Mouse (Mus musculus) liver (tissue): ENCODE measurements at regions not wholly inside any gene's neighbourhood (a gene's known extent, or its start where the extent isn't known, plus 50 kb on each side); places are given as distances from the start of the nearest gene placed in this dataset.
"Not testable (repeated sequence)": the region's sequence is repeated elsewhere in the genome, so short reads cannot be mapped to it uniquely, and the experiment has no call there.

Source experiments
- DNase-seq: peaks from one replicate; pipeline ENCODE4 v3.0.0-alpha.2; 2020; ENCODE audit warnings: mixed read lengths

DNA sequence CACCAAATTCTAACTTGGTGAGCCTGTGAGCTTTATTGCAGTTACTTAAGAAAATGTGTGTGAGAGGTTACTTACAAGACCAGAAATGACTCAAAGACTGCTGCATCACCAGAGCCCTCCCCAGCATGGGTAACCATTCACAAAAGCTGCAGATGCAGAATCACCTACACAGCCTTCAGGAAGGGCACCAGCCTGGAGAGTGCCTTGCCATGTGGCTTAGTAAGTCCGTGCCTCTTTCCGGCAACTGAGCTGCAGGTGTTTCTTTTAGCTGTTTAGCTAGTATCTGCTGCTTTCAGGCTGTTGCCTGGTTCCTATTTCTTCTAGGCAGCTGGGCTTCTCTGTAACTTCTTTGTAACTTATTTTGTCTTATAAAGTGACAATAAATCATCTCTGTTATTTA is 213.2 kb upstream of the Stxbp6 start:
- DNase-seq = no peak

DNA sequence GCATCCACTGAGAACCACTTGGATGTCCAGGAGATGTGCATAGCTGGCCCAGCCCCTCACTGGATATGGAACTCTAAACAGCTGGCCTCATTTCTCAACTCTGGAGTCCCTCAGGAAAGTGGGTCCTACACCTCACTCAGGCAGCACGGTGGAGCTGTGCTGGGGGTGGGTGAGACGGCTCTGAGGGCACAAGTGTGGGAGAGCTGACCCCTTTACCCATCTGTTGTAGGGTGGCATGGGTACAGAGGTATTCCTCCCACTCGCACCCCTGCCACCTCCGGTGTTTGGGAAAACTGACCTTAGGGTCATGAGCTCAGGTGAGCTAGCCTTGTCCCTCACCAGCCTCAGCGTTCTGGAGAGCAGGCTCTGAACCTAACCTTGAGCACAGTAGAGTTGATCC is 181.8 kb upstream of the Stxbp6 start:
- no peak for DNase-seq

DNA sequence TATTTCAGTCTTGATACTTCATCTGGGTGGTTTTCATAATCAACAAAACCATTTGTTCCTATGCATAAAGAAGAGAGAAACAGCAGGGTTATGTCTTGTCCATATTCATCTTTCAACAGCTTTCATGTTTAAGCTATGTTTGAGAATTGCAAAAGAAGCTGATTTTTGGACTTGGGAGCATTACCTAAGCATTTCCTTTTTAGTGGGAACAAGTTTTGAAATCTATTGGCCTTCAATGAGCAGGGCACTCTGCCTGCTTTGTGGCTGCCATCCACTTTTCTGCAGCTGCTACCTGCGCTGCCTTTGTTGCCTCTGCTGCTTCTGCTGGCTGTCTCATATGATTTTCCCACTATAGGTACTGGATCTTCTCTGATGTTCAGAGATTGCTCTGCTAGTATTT is 136.6 kb upstream of the Stxbp6 start:
- DNase-seq = no peak

DNA sequence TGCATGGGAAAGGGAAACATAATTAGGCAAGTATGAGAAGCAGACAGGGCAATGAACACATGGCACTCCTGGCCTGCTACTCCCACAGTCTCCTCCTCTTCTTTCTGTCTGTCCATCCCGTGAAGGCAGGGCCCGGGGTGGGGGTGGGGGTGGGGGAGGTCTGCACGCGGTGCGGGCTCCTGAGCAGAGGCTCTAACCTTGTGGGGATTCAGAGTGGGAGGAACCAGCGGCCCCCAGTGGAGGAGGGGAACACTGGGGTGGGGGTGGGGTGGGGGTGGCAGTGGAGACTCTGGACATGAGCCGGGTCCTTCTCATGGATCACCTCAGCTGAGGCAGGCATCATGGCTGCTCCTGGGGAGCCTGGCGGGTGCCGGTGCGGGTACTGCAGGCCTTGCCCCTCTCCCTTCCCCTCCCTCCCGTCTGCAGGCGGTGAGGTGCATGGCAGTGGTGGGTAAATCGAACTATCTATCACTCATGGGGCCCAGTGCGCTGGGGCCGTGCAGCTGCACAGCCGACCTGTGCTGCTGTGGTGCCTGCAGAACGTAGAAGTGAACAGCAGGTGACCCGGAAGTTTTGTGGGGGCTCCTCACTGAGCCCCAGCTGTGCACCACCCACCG is 120.9 kb upstream of the Stxbp6 start:
- DNase-seq = no peak

DNA sequence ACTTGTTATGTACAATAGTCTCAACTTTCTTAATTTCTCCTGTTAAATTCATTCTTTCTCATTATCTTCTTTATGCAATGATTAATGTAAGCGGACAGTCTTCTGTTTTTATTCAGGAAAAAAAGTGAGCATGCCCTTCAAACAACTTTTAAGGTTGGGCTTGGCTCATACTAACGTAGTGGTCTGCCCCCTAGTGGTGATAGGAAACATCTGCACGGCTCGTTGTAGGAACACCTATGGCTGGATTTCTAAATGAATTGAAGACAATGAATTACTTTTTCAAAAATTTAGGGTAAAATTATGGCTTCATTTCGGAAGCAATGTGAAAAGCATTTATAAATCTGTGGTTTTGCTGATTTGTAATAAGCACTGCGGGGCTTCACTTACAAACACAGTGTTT is 112.6 kb upstream of the Stxbp6 start:
- no peak for DNase-seq

DNA sequence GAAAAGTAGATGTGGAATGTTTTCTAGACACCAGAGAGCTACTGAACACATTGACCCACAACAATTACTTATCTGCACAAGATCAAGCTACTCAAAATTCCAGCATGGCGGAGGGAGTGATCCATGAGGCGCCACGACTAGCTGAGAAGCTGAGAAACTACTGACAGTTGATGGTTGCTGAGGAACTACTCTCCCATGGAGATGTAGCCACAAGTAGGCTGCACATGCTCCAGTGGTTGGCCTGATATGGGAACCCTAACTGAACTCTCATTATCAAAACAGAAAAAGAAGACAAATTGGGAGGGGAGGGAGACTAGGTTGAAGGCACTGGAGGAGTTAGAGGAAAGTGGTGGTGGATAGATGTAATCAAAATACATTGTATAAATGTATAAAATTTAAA is 110.0 kb upstream of the Stxbp6 start:
- no peak for DNase-seq

DNA sequence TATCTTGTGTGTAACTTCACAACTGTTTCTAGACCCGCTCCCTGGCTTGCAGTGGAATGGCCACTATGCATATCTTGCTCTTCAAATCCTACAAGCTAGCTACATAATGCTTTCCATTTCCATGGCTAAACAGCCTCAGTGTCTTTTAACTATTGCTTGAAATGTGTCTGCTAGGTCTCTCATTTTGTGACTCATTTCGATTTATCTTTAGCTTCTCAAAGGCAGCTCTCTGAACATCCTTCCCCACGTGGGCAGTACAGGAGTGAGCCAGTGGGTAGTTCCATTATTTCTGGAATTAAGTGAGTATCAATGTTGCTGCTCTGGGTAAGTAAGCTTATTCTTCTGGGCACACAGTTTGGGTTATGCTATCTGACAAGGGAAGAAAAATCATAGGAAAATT is 102.9 kb upstream of the Stxbp6 start:
- no peak for DNase-seq

DNA sequence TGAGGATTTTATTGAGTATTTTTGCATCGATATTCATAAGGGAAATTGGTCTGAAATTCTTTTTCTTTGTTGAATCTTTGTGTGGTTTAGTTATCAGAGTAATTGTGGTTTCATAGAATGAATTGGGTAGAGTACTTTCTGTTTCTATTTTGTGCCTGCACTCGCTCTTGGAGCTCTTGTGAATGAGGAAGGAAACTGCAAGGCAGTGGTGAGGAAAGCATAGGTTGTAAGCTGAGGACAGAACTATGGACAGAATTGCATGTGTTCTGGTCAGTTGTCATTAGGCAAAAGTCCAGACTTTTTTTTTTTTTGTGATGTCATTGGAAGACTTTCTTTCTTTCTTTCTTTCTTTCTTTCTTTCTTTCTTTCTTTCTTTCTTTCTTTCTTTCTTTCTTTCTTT is 100.8 kb upstream of the Stxbp6 start:
- not testable (repeated sequence) for DNase-seq

DNA sequence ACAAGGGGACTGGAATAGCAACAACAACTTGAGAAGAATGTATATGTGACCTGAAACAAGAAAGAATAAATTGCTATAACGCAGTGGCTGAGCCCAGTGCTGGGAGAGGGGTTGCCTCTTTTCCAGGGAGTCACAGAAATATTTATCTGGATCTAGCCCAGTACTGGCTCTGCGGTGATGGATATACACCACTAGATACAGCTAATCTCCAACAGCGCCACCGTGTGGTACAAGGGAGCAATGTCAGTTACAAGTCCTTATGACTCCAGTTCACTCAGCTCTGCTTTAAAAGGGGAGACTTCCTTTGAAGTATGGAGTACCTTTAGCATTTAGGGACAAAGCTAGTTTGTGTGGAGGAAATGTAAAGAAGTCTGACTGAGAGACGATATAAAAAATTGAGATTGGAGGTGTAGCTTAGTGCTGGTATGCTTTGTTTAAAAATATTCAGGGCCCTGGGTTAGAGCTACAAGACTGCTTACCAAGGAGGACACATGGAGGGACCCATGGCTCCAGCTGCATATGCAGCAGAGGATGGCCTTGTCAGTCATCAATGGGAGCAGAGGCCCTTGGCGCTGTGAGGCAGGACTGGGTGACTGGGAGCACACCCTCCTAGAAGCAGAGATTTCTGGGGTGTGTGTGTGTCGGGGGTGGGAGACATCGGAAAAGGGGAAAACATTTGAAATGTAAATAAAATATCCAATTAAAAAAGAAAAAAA is 97.6 kb upstream of the Stxbp6 start:
- peak; percentile 69 for DNase-seq

DNA sequence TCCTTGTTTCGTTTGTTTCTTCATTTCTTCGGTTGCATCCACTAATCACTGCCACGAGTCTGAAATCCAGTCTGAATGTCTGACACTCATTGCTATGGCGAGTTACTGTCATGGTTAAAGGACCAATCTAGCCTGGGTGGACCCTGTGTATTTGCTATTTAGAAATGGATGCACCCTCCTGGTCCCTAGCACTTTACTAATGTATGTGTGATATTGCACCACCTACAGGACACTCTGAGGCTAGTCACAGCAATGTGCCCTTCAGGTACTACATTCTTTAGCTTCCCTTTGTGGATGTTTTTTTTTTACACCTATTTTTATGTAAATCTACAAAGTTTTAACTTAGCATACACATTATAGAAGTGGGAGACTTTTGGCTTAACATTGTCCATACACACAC is 87.5 kb upstream of the Stxbp6 start:
- DNase-seq = no peak

DNA sequence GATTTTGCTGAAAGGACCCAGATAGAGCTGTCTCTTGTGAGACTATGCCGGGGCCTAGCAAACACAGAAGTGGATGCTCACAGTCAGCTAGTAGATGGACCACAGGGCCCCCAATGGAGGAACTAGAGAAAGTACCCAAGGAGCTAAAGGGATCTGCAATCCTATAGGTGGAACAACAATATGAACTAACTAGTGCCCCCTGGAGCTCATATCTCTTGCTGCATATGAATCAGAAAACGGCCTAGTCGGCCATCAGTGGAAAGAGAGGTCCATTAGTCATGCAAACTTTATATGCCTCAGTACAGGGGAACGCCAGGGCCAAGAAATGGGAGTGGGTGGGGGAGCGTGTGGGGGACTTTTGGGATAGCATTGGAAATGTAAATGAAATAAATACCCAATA is 87.1 kb upstream of the Stxbp6 start:
- not testable (repeated sequence) for DNase-seq

DNA sequence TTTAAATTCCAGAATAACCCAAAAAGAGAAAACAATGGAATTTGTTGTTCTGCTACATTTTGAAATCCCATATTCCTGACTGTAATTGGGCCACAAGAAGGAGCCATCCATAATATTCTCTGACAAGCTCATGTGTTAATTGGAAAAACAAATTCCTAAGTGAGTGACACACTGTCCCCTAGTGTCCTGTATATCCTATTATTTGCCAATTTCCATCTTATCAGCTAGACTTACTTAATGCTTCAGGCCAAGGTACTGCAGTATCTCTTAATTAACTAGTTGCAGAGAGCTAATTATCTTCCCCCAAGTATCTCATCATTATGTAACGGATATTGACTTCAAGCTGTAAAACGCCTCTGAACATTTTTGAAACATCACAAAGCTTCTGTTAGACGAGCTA is 84.5 kb upstream of the Stxbp6 start:
- DNase-seq = no peak

DNA sequence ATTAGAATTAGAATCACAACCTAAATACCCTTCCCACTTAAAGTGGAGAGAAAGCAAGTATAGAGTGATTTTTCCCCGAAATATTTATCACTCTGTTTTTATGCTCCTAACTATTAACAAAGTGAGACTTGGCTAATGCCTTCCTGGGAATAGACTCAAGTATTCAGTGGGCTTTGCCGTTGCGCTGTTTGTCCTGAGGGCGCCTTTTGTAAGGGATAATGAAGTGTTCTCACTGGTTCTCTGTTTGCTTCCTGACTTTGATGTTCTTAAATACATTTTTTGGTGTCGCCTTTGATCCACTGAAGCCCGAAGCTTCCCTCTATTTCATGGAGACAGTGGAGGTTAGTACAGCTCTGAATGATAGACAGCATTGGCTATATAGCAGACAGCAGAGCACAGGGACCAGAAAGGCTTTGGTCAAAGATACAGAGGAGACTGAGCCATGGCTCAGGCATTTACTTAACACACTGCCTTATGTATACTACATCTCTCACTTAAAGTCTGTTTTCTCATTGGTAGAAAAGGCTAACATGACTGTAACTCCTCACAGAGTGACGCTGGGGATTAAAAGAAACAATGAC is 63.0 kb upstream of the Stxbp6 start:
- DNase-seq = no peak

DNA sequence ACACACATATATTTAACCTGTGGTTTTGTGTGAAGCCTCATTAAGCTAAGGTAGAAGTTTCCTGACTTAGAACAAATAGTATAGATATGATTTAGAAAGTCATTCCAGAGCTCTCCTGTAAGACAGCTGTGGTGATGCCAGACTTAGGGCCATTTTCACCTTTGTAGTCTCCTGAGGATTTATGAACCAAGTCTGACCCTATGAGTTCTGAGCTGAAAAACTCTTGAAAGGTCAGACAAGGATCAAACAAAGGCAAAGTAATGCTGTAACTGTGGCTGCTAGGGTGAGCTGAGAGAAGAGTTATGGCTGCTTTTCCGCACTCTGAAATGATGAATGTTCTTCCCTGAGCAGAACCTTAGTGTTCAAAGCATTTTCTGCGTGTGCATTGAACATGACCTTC is 58.9 kb upstream of the Stxbp6 start:
- no peak for DNase-seq

DNA sequence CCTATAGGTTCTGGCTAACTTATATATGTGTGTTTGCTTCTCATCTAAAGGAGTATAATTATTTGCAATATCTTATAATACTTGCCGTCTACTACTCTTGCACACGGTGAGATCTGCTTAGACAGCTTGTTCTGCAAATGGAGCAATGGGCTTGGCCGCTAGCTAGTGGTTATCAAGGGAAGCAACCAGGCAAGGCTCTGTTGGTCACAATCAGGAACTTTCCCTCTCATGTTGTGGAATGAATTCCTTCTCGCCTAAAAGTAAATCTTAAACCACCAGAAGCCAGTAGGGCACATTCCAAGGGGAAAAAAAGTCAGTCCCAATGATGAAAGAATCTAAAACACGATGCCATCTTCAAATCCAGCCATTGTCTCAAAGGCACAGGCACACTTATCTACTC is 56.6 kb upstream of the Stxbp6 start:
- DNase-seq = no peak

DNA sequence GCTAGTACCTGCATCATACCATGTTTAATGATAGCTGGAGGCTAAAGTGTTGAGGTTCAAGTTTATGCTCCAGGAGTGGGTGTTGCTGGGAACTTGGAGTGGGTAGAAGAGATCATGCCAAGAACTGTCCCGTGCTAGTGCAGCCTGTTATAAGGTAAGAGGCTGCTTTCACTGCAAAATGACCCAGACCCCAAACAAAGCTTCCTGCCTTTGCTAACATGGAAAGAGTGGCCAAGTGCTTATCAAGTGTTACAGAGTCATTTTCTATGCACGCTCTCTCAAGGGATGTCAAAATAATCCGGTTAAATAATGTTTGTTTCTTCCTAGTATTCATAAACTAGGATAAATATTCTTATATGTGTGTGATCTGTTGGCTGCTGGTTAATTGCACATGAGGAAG is 51.4 kb upstream of the Stxbp6 start:
- DNase-seq = no peak
